Mouse (Mus musculus) heart, embryonic 15.5 days (tissue): ENCODE measurements at regions not wholly inside any gene's neighbourhood (a gene's known extent, or its start where the extent isn't known, plus 50 kb on each side); places are given as distances from the start of the nearest gene placed in this dataset.

Experiments
- ATAC-seq: fragments of 200-750 bp; cut with Nextera tagmentation; replicated peaks from 2 replicates; pipeline ENCODE4 v1.8.0; 2017; ENCODE audit warnings: low read depth, moderate TSS enrichment; ENCODE audit not compliant: insufficient number of reproducible peaks, insufficient read depth, low FRiP score
- H3K27ac ChIP-seq: fragments of 300-500 bp; sonication (generic); 2 replicates; pipeline ENCODE4 v1.5.1; 2015; ENCODE audit warnings: mild to moderate bottlenecking, inconsistent platforms
- H3K27me3 ChIP-seq: fragments of 300-500 bp; sonication (generic); 2 replicates; pipeline ENCODE4 v1.6.1; 2015; ENCODE audit warnings: inconsistent platforms
- H3K36me3 ChIP-seq: fragments of 300-500 bp; sonication (generic); 2 replicates; pipeline ENCODE4 v1.6.1; 2015; ENCODE audit warnings: mild to moderate bottlenecking, inconsistent platforms
- H3K4me1 ChIP-seq: fragments of 300-500 bp; sonication (generic); replicated peaks from 2 replicates; pipeline ENCODE4 v1.6.1; 2015; ENCODE audit warnings: inconsistent platforms
- H3K4me2 ChIP-seq: fragments of 300-500 bp; sonication (generic); 2 replicates; pipeline ENCODE4 v1.6.1; 2015; ENCODE audit warnings: inconsistent platforms, mild to moderate bottlenecking, moderate library complexity
- H3K4me3 ChIP-seq: fragments of 300-500 bp; sonication (generic); 2 replicates; pipeline ENCODE4 v1.5.1; 2015; ENCODE audit warnings: mild to moderate bottlenecking, inconsistent platforms
- H3K9ac ChIP-seq: fragments of 300-500 bp; sonication (generic); 2 replicates; pipeline ENCODE4 v1.6.1; 2015; ENCODE audit warnings: mild to moderate bottlenecking, inconsistent platforms
- H3K9me3 ChIP-seq: fragments of 300-500 bp; sonication (generic); replicated peaks from 2 replicates; pipeline ENCODE4 v1.6.1; 2016; ENCODE audit warnings: inconsistent platforms
- WGBS: fragments of 180-500 bp; shearing (Covaris S2); methylation state at CpG from one replicate; pipeline ENCODE4 v1.1.7; 2015; ENCODE audit warnings: mixed read lengths; 5-methylcytosine and 5-hydroxymethylcytosine counted together

GRCm38 (mm10) chr17:42169391-42170018, 146.2 kb upstream of the Ptchd4 start:
- H3K4me3 ChIP-seq: no peak overlapping the region
- no peaks in the 10 kb centered on the region for H3K27me3 ChIP-seq
- H3K36me3 ChIP-seq: no peaks in the 10 kb centered on the region
- no peaks in the 10 kb centered on the region for H3K4me1 ChIP-seq
- H3K27ac ChIP-seq: no peak overlapping the region
- 91% methylated on average over 1 of the region's 1 CpGs for WGBS
- H3K9me3 ChIP-seq: no peaks in the 10 kb centered on the region
- no peak overlapping the region for H3K4me2 ChIP-seq
- no peak overlapping the region for H3K9ac ChIP-seq
- ATAC-seq: no peak

DNA sequence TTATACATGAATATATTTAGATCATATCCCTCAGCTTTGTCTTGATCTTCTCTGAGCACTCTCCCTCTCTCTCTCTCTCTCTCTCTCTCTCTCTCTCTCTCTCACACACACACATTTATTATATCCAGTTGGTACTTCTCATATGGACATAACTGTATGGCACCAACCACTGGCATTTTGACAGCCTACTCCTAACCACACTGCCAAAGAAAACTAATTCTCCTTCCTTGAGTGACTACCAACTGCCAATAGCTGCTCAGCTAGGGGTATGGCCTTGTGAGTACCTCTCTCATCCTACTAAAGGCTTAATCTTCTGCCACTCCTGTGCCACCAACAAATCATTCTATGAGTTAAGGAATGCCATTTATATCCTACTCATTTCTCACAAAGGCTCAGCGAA, 127.2 kb upstream of the Ptchd4 start:
- ATAC-seq: no peak
- 80% methylated on average over 1 of the region's 1 CpGs for WGBS
- no peak overlapping the region for H3K27ac ChIP-seq
- no peaks in the 10 kb centered on the region for H3K9me3 ChIP-seq
- H3K9ac ChIP-seq: no peak overlapping the region
- no peak overlapping the region for H3K4me2 ChIP-seq
- H3K4me3 ChIP-seq: no peak overlapping the region
- no peaks in the 10 kb centered on the region for H3K36me3 ChIP-seq
- H3K27me3 ChIP-seq: no peaks in the 10 kb centered on the region
- H3K4me1 ChIP-seq: no peaks in the 10 kb centered on the region

DNA sequence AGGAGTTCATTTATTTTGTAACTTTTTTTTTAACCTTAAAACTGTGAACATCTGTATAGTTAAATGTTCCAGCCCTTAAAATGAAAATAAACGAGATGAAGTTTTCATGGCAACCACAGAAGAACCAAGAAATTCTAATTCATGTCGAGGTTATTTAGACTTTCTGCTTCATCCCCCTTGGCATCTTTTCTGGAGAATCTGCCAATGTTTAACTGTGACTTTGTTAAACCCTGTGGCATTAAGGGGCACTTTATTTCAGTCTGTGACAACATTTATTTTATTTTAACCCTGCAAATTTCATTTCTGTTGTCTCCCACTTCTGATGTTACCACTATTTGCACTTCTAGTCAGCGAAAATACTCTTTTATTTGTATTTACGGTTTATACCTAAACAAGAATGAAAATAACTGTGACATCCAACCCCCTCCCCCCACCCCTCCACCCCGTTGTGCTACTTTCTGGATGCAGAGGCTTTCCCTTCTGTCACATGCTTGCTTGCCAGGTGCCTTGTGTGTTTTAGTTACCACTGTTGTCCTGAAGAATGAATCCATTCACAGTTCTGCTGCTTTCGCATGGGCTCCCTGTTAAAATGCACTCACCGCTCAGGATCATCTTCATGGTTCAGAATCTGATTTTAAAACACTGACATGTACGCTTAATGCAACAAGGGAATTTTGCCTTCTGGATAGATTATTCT, 125.4 kb upstream of the Ptchd4 start:
- Histone ChIP-seq H3K4me2 (no peak overlapping the region), H3K27me3 (no peaks in the 10 kb centered on the region), H3K9me3 (no peaks in the 10 kb centered on the region), H3K4me1 (no peaks in the 10 kb centered on the region), H3K36me3 (no peaks in the 10 kb centered on the region), H3K27ac (no peak overlapping the region), H3K4me3 (no peak overlapping the region), H3K9ac (no peak overlapping the region)
- ATAC-seq: no peak
- WGBS: 73% methylated on average over 8 of the region's 8 CpGs
